10 mouse cellular contexts compared by ENCODE assay signal in the genomic region with DNA sequence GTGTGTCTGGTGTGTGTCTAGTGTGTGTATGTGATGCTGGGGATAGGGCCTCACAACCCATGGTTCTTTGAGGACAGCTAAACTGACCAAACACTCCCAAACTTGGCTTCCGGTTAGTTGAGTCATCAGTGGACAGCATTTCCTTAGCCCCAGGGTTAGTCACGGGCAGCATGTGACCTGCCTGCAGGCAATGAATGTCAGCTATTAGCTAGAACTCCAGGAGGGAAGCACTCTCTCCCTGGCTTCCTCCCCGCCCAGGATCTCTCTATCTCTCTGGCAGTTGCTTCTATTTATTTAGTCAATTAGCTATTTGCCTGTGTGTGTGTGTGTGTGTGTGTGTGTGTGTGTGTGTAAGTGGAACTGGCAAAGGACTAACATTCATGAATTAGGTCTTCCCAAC. TPM values are rescaled to one million over a fixed set of nuclear protein-coding genes. Genes with fewer than 3 reads are reported as not detected.
DNase-seq lines count a peak whose midpoint lies in the region; ATAC-seq and TF ChIP-seq lines count a peak whose summit lies in the region.
"Had no signal": no experiment of that assay in that cellular context is flagged by ENCODE, and none has a peak within 500 bp of the region (broad histone marks: within the 10 kb centered on the region; RNA-seq: fewer than 3 reads in every experiment).

No protein-coding gene starts in this region.

- H3K9me3 ChIP-seq in forebrain, embryonic 12.5 days, result no peaks in the 10 kb centered on the region
- H3K9me3 ChIP-seq in forebrain, postnatal 0 days (ENCODE audit: low read length), result no peaks in the 10 kb centered on the region
- no peaks in the 10 kb centered on the region for H3K9me3 ChIP-seq in heart, embryonic 16.5 days (replicated peaks; ENCODE audit: control insufficient read depth, low read length)
- no peaks in the 10 kb centered on the region for H3K9me3 ChIP-seq in liver, embryonic 11.5 days (ENCODE audit: control insufficient read depth, low read length)
- H3K9me3 ChIP-seq: limb, embryonic 13.5 days had no signal

- DNase-seq in forebrain, postnatal 0 days, result no peak
- DNase-seq in adrenal gland, postnatal 25 days, result peak; percentile 40
- no peak for DNase-seq in liver, embryonic 11.5 days (ENCODE audit: low spot score)
- no peak for DNase-seq in spleen, postnatal 10 days (ENCODE audit: low spot score in 2 of 2)

- H3K36me3 ChIP-seq in forebrain, embryonic 12.5 days (replicated peaks), result no peaks in the 10 kb centered on the region
- no peaks in the 10 kb centered on the region for H3K36me3 ChIP-seq in forebrain, postnatal 0 days (ENCODE audit: insufficient read depth)
- H3K36me3 ChIP-seq in heart, embryonic 16.5 days (ENCODE audit: control insufficient read depth, insufficient read depth), result no peaks in the 10 kb centered on the region
- no peaks in the 10 kb centered on the region for H3K36me3 ChIP-seq in liver, embryonic 11.5 days (ENCODE audit: control insufficient read depth, insufficient read depth, low read length)
- H3K36me3 ChIP-seq: limb, embryonic 13.5 days had no signal

- H3K4me3 ChIP-seq in forebrain, embryonic 12.5 days (replicated peaks), result no peak overlapping the region
- no peak overlapping the region for H3K4me3 ChIP-seq in forebrain, postnatal 0 days (ENCODE audit: low read depth, low read length)
- H3K4me3 ChIP-seq in heart, embryonic 16.5 days (ENCODE audit: low read length), result no peak overlapping the region
- no peak overlapping the region for H3K4me3 ChIP-seq in liver, embryonic 11.5 days (ENCODE audit: low read depth, low read length)
- H3K4me3 ChIP-seq: limb, embryonic 13.5 days had no signal

- 47% methylated on average over 3 of the region's 3 CpGs for WGBS in forebrain, embryonic 12.5 days
- WGBS in forebrain, postnatal 0 days, result 45% methylated on average over 3 of the region's 3 CpGs
- 23% methylated on average over 3 of the region's 3 CpGs for WGBS in heart, embryonic 16.5 days
- 26% methylated on average over 3 of the region's 3 CpGs for WGBS in liver, embryonic 11.5 days

- H3K27ac ChIP-seq in forebrain, embryonic 12.5 days, result peak overlapping the region; percentile 62; the same call in 1 of the 2 replicates
- H3K27ac ChIP-seq in forebrain, postnatal 0 days (ENCODE audit: low read depth, low read length), result no peak overlapping the region
- H3K27ac ChIP-seq in heart, embryonic 16.5 days (ENCODE audit: low read length), result no peak overlapping the region
- H3K27ac ChIP-seq in liver, embryonic 11.5 days (ENCODE audit: low read depth, low read length), result peak overlapping the region; percentile 79
- H3K27ac ChIP-seq: limb, embryonic 13.5 days had no signal

- 0 out of 2 replicates have a peak, but pooled peaks cover 2% of the 10 kb centered on the region for H3K27me3 ChIP-seq in forebrain, embryonic 12.5 days
- no peaks in the 10 kb centered on the region for H3K27me3 ChIP-seq in forebrain, postnatal 0 days (ENCODE audit: insufficient read depth, low read length)
- H3K27me3 ChIP-seq in heart, embryonic 16.5 days (ENCODE audit: control insufficient read depth, insufficient read depth, low read length), result no peaks in the 10 kb centered on the region
- no peaks in the 10 kb centered on the region for H3K27me3 ChIP-seq in liver, embryonic 11.5 days (replicated peaks; ENCODE audit: control insufficient read depth, insufficient read depth, low read length)
- H3K27me3 ChIP-seq: CH12.LX; limb, embryonic 13.5 days had no signal

- peaks cover 22% of the 10 kb centered on the region for H3K4me1 ChIP-seq in forebrain, embryonic 12.5 days
- H3K4me1 ChIP-seq in forebrain, postnatal 0 days (ENCODE audit: insufficient read depth), result no peaks in the 10 kb centered on the region
- peaks cover 18% of the 10 kb centered on the region for H3K4me1 ChIP-seq in heart, embryonic 16.5 days (ENCODE audit: control insufficient read depth, insufficient read depth, low read length)
- peaks cover 37% of the 10 kb centered on the region for H3K4me1 ChIP-seq in liver, embryonic 11.5 days (replicated peaks; ENCODE audit: control insufficient read depth, insufficient read depth, low read length)
- H3K4me1 ChIP-seq: limb, embryonic 13.5 days had no signal

- no peak for ATAC-seq in forebrain, embryonic 12.5 days (ENCODE audit: low FRiP score)
- no peak for ATAC-seq in forebrain, postnatal 0 days
- ATAC-seq in heart, embryonic 16.5 days (replicated peaks; ENCODE audit: extremely low read depth, insufficient read depth, low FRiP score), result peak; percentile 73
- peak; percentile 30 for ATAC-seq in liver, embryonic 11.5 days (replicated peaks; ENCODE audit: low FRiP score)
- ATAC-seq in erythroblast, adult 5-6 weeks (replicated peaks; ENCODE audit: low FRiP score, poor library complexity, severe bottlenecking), result no peak
- no peak for ATAC-seq in cerebellum, adult (ENCODE audit: insufficient number of reproducible peaks, low FRiP score, low TSS enrichment)

- H3K4me2 ChIP-seq in forebrain, embryonic 12.5 days, result no peak overlapping the region
- H3K4me2 ChIP-seq in forebrain, postnatal 0 days (ENCODE audit: low read depth), result no peak overlapping the region
- no peak overlapping the region for H3K4me2 ChIP-seq in heart, embryonic 16.5 days (ENCODE audit: low read depth, low read length)
- peak overlapping the region; percentile 40 for H3K4me2 ChIP-seq in liver, embryonic 11.5 days
- H3K4me2 ChIP-seq: limb, embryonic 13.5 days had no signal

- TF ChIP-seq CTCF in forebrain, postnatal 0 days (IDR thresholded peaks at IDR 0.05; ENCODE audit: low read depth), result no peak

- no peak overlapping the region for H3K9ac ChIP-seq in forebrain, embryonic 12.5 days
- H3K9ac ChIP-seq in forebrain, postnatal 0 days, result no peak overlapping the region
- no peak overlapping the region for H3K9ac ChIP-seq in heart, embryonic 16.5 days (ENCODE audit: low read length)
- H3K9ac ChIP-seq in liver, embryonic 11.5 days (ENCODE audit: low read depth, low read length), result 0 out of 2 replicates have a peak overlapping the region, but pooled peaks have one; percentile 22
- H3K9ac ChIP-seq: limb, embryonic 13.5 days had no signal

RNA-seq across cellular contexts. Expression of a gene that starts 23.6 kb away (rescaled TPM):
- polyA plus RNA-seq in forebrain, embryonic 12.5 days (2016; fragmentation: Nextera tagmentation; extraction: Ambion mirVana), result 12.9 and 13.2 TPM in 2 replicates
- 19.8 and 24.1 TPM in 2 replicates for total RNA-seq in forebrain, postnatal 0 days (2014; rRNA removed)
- 6.6 and 9.8 TPM in 2 replicates for polyA plus RNA-seq in forebrain, postnatal 0 days (2015; fragmentation: Nextera tagmentation; extraction: Ambion mirVana)
- 26.8 and 27.1 TPM in 2 replicates for total RNA-seq in adrenal gland, postnatal 25 days (2021)
- 9.5 and 9.9 TPM in 2 replicates for polyA plus RNA-seq in heart, embryonic 16.5 days (2015; fragmentation: Nextera tagmentation; extraction: Ambion mirVana)
- polyA plus RNA-seq in liver, embryonic 11.5 days (2014; fragmentation: Nextera tagmentation; extraction: Ambion mirVana), result 15.2 and 16.6 TPM in 2 replicates
- 9.2 and 13.4 TPM in 2 replicates for total RNA-seq in erythroblast, adult 5-6 weeks (2015; ENCODE audit: low replicate concordance)
- 10.4 and 12.7 TPM in 2 replicates for total RNA-seq in erythroblast, adult 5-6 weeks (2017; ENCODE audit: low replicate concordance)

Comparison
In these comparisons a context has a peak if more than half of its experiments do, and no peak if none do; other contexts are left out.
1. H3K27ac ChIP-seq: peak in forebrain, embryonic 12.5 days (single experiment) and liver, embryonic 11.5 days (single experiment); none in forebrain, postnatal 0 days (single experiment) and heart, embryonic 16.5 days (single experiment).
2. ATAC-seq: peak in heart, embryonic 16.5 days (single experiment) and liver, embryonic 11.5 days (single experiment); none in forebrain, embryonic 12.5 days (single experiment), forebrain, postnatal 0 days (single experiment), erythroblast, adult 5-6 weeks (single experiment) and cerebellum, adult (single experiment).